Mouse (Mus musculus): Measurements from ENCODE around the gene Ptma.

- TF ChIP-seq CTCF (IDR thresholded peaks at IDR 0.05; ENCODE audit: borderline replicate concordance, control insufficient read depth, extremely low read depth, insufficient read depth, low read length, poor library complexity) (no peak), POLR2A (IDR thresholded peaks at IDR 0.05; ENCODE audit: control insufficient read depth, extremely low read depth, insufficient read depth, low read length, poor library complexity) (no peak)
Measured at GRCm38 (mm10) chr1:86530871-86531546, 4.5 kb downstream of the Ptma start.

All from thymus, adult 2 months (tissue).